Mouse (Mus musculus) MEL (cell line): Measurements from ENCODE around the gene Fancc. TPM values are rescaled to one million over a fixed set of nuclear protein-coding genes. Genes with fewer than 3 reads are reported as not detected.

ENCODE experiments used
- DNase-seq: peaks from one replicate; pipeline ENCODE4 v3.0.0; 2011; ENCODE audit warnings: low read depth, low spot score
- H3K27ac ChIP-seq: 2 replicates; pipeline ENCODE4 v1.5.1; 2012; ENCODE audit warnings: low read depth, mild to moderate bottlenecking, control low read depth, low read length, moderate library complexity; ENCODE audit not compliant: control insufficient read depth
- H3K27me3 ChIP-seq, 2 experiments: fragments of 150-350 bp in 1 of 2; sonication (generic) in 1 of 2; 2 replicates each; pipeline ENCODE4 v1.6.1; 2012; ENCODE audit warnings: low read length in 2 of 2, mild to moderate bottlenecking in 2 of 2, improper control_type of control experiment in 1 of 2, moderate library complexity in 1 of 2; ENCODE audit not compliant: insufficient read depth in 2 of 2, control insufficient read depth in 1 of 2
- H3K36me3 ChIP-seq, 2 experiments: 2 replicates each; pipeline ENCODE4 v1.6.1; 2012 to 2014; ENCODE audit warnings: low read length in 2 of 2, improper control_type of control experiment in 1 of 2, inconsistent platforms in 1 of 2, mild to moderate bottlenecking in 1 of 2; ENCODE audit not compliant: insufficient read depth in 2 of 2, control insufficient read depth in 1 of 2
- H3K4me1 ChIP-seq, 2 experiments: fragments of 150-350 bp in 1 of 2; sonication (generic) in 1 of 2; 2 replicates each; pipeline ENCODE4 v1.6.1; 2012; ENCODE audit warnings: low read length in 2 of 2, improper control_type of control experiment in 1 of 2, mild to moderate bottlenecking in 1 of 2; ENCODE audit not compliant: insufficient read depth in 2 of 2, control insufficient read depth in 1 of 2
- H3K4me3 ChIP-seq, 2 experiments: fragments of 150-350 bp in 1 of 2; sonication (generic) in 1 of 2; 2 replicates each; pipeline ENCODE4 v1.5.1; 2012; ENCODE audit warnings: low read depth in 2 of 2, low read length in 2 of 2, mild to moderate bottlenecking in 2 of 2, moderate library complexity in 2 of 2, control low read depth in 1 of 2, improper control_type of control experiment in 1 of 2; ENCODE audit not compliant: control insufficient read depth in 1 of 2, insufficient read depth in 1 of 2
- H3K79me2 ChIP-seq: 2 replicates; pipeline ENCODE4 v1.6.1; 2012; ENCODE audit warnings: mild to moderate bottlenecking, low read length, moderate library complexity; ENCODE audit not compliant: control insufficient read depth, poor library complexity, insufficient read depth
- H3K9ac ChIP-seq: 2 replicates; pipeline ENCODE4 v1.6.1; 2012; ENCODE audit warnings: low read depth, mild to moderate bottlenecking, control low read depth, low read length, moderate library complexity; ENCODE audit not compliant: control insufficient read depth, poor library complexity, severe bottlenecking
- H3K9me3 ChIP-seq: fragments of 150-350 bp; sonication (generic); replicated peaks from 2 replicates; pipeline ENCODE4 v1.6.1; 2012; ENCODE audit warnings: mild to moderate bottlenecking, low read length, improper control_type of control experiment, moderate library complexity; ENCODE audit not compliant: insufficient read depth
- CTCF ChIP-seq, 3 experiments: IDR thresholded peaks in 2 of 3; conservative IDR thresholded peaks in 1 of 3; 2 replicates each; pipeline ENCODE4 v1.5.1; 2011 to 2012; ENCODE audit warnings: low read length in 3 of 3, low read depth in 2 of 3, mild to moderate bottlenecking in 2 of 3, improper control_type of control experiment in 1 of 3, inconsistent platforms in 1 of 3, mixed read lengths in 1 of 3, moderate library complexity in 1 of 3; ENCODE audit not compliant: control insufficient read depth in 1 of 3, insufficient read depth in 1 of 3, poor library complexity in 1 of 3, severe bottlenecking in 1 of 3
- E2F4 ChIP-seq: IDR thresholded peaks from 2 replicates; pipeline ENCODE4 v1.6.1; 2011; ENCODE audit warnings: low read depth, low read length, improper control_type of control experiment, borderline replicate concordance
- EP300 ChIP-seq, 2 experiments: IDR thresholded peaks; 2 replicates each; pipeline ENCODE4 v1.6.1; 2011; ENCODE audit warnings: improper control_type of control experiment in 2 of 2, low read length in 2 of 2, low read depth in 1 of 2, mild to moderate bottlenecking in 1 of 2
- ETS1 ChIP-seq: IDR thresholded peaks from 2 replicates; pipeline ENCODE4 v1.6.1; 2012; ENCODE audit warnings: low read depth, mild to moderate bottlenecking, inconsistent platforms, low read length, improper control_type of control experiment, moderate library complexity
- HCFC1 ChIP-seq: IDR thresholded peaks from 2 replicates; pipeline ENCODE4 v1.6.1; 2012; ENCODE audit warnings: low read depth, mild to moderate bottlenecking, inconsistent platforms, low read length, improper control_type of control experiment, moderate library complexity
- MAFK ChIP-seq: IDR thresholded peaks from 2 replicates; pipeline ENCODE4 v1.6.1; 2011; ENCODE audit warnings: low read depth, mild to moderate bottlenecking, low read length, improper control_type of control experiment, borderline replicate concordance
- MAX ChIP-seq: IDR thresholded peaks from 2 replicates; pipeline ENCODE4 v1.6.1; 2011; ENCODE audit warnings: low read length, improper control_type of control experiment
- MAZ ChIP-seq: IDR thresholded peaks from 2 replicates; pipeline ENCODE4 v1.6.1; 2012; ENCODE audit warnings: low read depth, mild to moderate bottlenecking, inconsistent platforms, low read length, improper control_type of control experiment
- MEF2A ChIP-seq: IDR thresholded peaks from 2 replicates; pipeline ENCODE4 v1.6.1; 2014; ENCODE audit warnings: low read depth, mild to moderate bottlenecking, inconsistent platforms, low read length, improper control_type of control experiment; ENCODE audit not compliant: poor library complexity, insufficient replicate concordance, severe bottlenecking; ENCODE audit errors: extremely low read depth
- RAD21 ChIP-seq: IDR thresholded peaks from 2 replicates; pipeline ENCODE4 v1.6.1; 2011; ENCODE audit warnings: mild to moderate bottlenecking, low read depth, low read length, improper control_type of control experiment
- RCOR1 ChIP-seq: IDR thresholded peaks from 2 replicates; pipeline ENCODE4 v1.6.1; 2012; ENCODE audit warnings: low read depth, mild to moderate bottlenecking, inconsistent platforms, low read length, improper control_type of control experiment
- TBP ChIP-seq: IDR thresholded peaks from 2 replicates; pipeline ENCODE4 v1.8.0; 2011; ENCODE audit warnings: low read depth, low read length, improper control_type of control experiment
- ZC3H11A ChIP-seq: IDR thresholded peaks from 2 replicates; pipeline ENCODE4 v1.6.1; 2012; ENCODE audit warnings: low read depth, mild to moderate bottlenecking, inconsistent platforms, low read length, improper control_type of control experiment
- ZKSCAN1 ChIP-seq: IDR thresholded peaks from 2 replicates; pipeline ENCODE4 v1.6.1; 2012; ENCODE audit warnings: low read depth, mild to moderate bottlenecking, inconsistent platforms, low read length, improper control_type of control experiment, moderate library complexity
- ZNF384 ChIP-seq: IDR thresholded peaks from 2 replicates; pipeline ENCODE4 v1.6.1; 2012; ENCODE audit warnings: low read depth, mild to moderate bottlenecking, inconsistent platforms, low read length, improper control_type of control experiment
- polyA plus RNA-seq, 2 experiments: library from polyadenylated mRNA; stranded (reverse) in 1 of 2; unstranded in 1 of 2; fragments of >175 nt in 1 of 2; fragments of >200 nt in 1 of 2; gene quantifications; 2 replicates each; pipeline versions ENCODE4 v1.2.1 to v1.2.4; 2012; ENCODE audit warnings: low replicate concordance in 2 of 2, low read depth in 1 of 2; ENCODE audit not compliant: insufficient read length in 2 of 2, insufficient read depth in 1 of 2, missing spikeins in 1 of 2
- total RNA-seq: library from RNA; depleted of rRNA; stranded (reverse); fragments of 300-350 nt; gene quantifications from 2 replicates; pipeline ENCODE4 v1.2.3, GENCODE M21; 2012

Gene Fancc
- total and polyA plus RNA-seq, 3 experiments: 4.0 to 5.5 TPM; not detected in 1

- H3K27me3 ChIP-seq: no peaks in the 10 kb centered on the region
- no peaks in the 10 kb centered on the region for H3K36me3 ChIP-seq
- no peak overlapping the region for H3K9ac ChIP-seq
- H3K4me1 ChIP-seq: no peaks in the 10 kb centered on the region
- no peak overlapping the region for H3K4me3 ChIP-seq
- DNase-seq: no peak
- no peaks in the 10 kb centered on the region; the same call in 1 of the 2 replicates for H3K79me2 ChIP-seq
- TF ChIP-seq EP300 (IDR thresholded peaks at IDR 0.05; ENCODE audit: low read depth in 1 of 2, low read length in 2 of 2) (no peak), MAFK (no peak), RCOR1 (no peak), RAD21 (no peak), ZNF384 (no peak), CTCF (IDR thresholded peaks at IDR 0.05 in 2 of 3, conservative IDR thresholded peaks at IDR 0.05 in 1 of 3; ENCODE audit: control insufficient read depth in 1 of 3, insufficient read depth in 1 of 3, low read depth in 2 of 3, low read length in 3 of 3, poor library complexity in 1 of 3, severe bottlenecking in 1 of 3) (no peak), ZC3H11A (no peak), MAX (no peak), TBP (no peak), MAZ (no peak), E2F4 (no peak)
- H3K27ac ChIP-seq: no peak overlapping the region
- no peaks in the 10 kb centered on the region for H3K9me3 ChIP-seq
Measured at GRCm38 (mm10) chr13:63261676-63262075, 235.4 kb downstream of the Fancc start.

- Histone ChIP-seq H3K27me3 (no peaks in the 10 kb centered on the region), H3K9me3 (no peaks in the 10 kb centered on the region), H3K4me1 (no peaks in the 10 kb centered on the region), H3K9ac (no peak overlapping the region), H3K27ac (no peak overlapping the region), H3K4me3 (no peak overlapping the region), H3K36me3 (no peaks in the 10 kb centered on the region), H3K79me2 (no peaks in the 10 kb centered on the region; the same call in 1 of the 2 replicates)
- DNase-seq: no peak
- TF ChIP-seq ETS1: no peak
- no peak for TF ChIP-seq HCFC1
- no peak for TF ChIP-seq ZKSCAN1
- TF ChIP-seq MEF2A: no peak
Measured at GRCm38 (mm10) chr13:63260753-63261631, 236.1 kb downstream of the Fancc start.
